Mouse (Mus musculus) embryo, embryonic 11 days (tissue): Measurements from ENCODE around the gene Stk38l.

ENCODE experiments used
- DNase-seq: peaks from one replicate; pipeline ENCODE4 v3.0.0-alpha.2; 2015

Gene Stk38l

DNA sequence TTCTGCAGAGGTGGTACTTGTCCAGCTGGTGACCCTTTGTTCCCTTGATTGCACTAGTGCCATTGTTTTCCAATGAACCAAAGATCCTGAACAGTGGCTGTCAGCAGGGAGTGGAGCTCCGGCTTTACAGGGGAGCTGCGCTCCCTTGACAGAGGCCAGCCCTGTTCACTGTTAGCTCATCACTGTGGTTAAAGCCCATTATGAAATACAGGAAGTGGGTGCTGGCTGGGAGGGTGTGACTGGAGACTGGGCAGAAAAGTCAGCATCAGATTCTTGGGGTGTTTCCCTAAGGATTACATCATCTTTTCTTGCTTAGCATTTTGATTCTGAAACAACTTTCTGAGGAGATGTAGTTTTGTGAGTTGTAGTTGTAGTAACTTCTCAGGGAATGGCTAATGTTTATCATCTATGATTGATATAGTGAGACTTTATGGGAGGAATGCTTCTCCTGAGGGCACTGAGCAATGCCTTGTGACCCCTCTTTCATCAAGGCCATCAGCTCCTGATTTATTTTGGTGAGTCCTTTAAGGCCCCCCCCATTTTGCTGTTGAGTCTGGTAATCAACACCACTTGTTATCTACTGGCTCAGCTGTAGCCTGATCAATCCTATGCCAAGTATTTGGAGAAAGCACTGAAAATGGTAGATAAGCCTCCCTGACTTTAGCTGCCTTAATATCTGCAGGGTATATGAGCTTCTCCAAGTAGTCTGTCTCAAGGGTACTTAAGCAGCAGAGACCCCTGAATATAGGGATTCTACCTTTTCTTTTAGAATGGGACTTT, 52.0 kb downstream of the Stk38l start:
- DNase-seq: no peak

DNA sequence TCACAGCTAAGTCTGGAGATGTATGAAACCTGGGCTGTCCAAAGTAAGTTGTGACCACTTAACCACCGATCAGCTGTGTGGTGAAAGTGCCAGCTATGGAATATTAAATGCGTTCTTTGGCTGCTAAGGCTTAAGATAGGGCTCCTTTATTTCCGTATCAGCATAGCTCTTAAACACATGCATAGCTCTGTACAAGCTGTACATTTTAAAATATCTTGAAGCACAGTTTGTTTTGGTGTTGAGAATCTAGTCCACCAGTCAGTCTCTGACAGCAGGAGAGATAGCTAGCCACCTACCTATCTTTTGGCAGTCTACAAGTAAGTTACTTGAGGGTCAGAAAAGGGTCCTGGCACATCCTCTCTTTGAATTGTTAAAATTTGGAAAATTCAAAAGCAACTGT, 53.3 kb downstream of the Stk38l start:
- no peak for DNase-seq

DNA sequence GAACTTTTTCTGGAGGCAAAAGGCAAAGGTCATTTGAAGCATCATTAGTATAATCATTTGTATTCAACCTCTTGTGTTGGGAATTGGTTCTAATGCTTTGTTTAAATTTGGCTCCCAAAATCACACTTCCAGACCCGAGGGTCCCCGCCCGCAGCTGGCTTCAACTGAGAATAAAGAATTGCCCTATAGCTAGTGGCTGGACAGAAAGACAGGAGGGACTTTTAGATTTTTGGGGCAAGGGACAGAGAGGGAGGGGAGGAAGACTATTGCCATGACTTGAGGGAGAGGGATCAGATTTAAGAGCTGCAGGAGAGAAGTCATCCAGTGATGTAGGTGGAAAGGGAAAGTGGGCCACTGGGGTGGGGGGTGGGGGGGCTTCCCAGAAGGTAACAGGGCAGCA, 56.8 kb downstream of the Stk38l start:
- DNase-seq: no peak

DNA sequence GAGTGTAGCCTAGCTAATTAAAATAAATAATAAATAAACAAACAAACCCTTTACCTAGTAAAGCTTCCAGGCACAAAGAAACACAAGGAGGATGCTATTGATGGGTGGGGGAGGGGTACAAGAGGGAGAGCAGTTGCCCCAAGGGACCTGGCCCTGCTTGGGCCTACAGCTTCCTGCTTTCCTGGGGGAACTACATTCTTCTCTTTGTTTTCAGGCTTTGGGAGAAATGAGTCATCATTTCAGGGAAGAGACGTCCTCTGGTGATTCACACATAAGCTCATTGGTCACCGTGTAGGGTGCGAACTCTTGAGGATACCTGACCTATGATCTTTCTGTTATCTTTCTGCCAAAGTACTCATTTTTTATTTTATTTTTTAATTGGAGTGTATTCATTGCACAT, 68.7 kb downstream of the Stk38l start:
- DNase-seq: no peak

DNA sequence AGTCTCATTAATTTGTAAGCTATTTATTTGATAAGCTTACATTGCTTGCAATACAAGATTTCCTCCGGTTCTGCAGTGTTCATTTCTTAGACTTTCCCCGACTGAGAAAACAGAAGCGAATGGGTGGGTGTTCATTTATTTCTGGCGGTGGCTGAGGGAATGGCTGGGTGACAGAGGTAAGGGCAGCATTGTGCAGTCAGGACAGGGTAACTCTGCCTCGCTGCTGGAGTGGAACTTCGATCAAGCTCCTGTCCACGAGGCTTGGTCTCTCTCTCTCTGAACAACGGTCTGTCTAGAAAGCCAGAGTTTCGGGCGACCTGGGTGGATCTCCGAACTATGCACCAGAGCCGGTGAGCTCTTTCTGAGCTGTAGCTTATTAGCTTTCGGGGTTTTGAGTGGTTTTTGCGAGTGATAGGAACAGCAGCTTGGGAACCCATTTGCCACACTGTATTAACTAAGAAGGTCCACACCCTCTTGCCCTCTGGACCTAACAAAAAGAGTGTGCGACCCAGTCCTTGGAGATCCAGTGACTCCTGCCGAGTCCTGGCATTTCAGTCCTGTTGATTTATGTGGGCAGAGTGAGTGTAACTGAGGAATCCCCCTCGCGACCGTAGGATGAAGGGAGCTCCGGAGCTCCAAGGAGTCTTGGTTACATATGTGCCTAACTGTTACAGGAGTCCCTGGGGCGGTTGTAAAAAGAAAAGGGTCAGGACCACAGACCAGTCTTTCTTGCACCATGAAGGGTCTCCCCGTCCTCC, 70.5 kb downstream of the Stk38l start:
- DNase-seq: no peak

DNA sequence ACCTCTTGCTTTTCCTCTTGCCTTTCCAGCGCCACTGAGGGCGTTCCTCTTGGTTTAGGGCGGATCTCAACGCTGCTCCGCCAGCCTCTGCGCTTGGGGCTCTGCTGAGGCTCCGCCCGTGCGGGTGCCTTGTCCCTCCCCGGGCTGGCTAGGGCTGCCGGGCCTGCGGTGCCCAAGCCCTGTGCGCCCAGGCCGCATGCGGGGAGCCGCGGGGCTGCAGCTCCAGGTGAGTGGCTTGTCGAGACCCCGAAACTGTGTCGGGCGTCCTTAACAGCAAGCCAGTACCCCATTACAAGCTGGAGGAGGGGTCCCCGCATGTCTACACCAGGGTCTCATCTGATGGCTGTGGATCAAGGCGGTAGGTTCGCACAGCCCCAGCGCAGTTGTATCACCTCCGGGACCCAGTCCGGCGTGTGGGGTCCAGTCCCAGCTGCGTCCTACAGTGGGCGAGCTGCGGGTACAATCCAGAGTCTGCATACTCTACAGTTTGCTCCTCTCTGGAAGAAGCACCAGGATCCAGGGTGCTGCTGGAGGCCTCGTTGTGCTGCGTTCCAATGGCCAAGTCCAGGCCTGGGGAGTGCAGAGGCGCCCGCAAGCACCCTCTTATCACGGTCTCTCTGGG, 71.2 kb downstream of the Stk38l start, which contains the start of gene Arntl2:
Gene Arntl2, plus strand, starts transcription at position 132 of the 622 bp plus-strand sequence.
- peak; percentile 91 for DNase-seq

DNA sequence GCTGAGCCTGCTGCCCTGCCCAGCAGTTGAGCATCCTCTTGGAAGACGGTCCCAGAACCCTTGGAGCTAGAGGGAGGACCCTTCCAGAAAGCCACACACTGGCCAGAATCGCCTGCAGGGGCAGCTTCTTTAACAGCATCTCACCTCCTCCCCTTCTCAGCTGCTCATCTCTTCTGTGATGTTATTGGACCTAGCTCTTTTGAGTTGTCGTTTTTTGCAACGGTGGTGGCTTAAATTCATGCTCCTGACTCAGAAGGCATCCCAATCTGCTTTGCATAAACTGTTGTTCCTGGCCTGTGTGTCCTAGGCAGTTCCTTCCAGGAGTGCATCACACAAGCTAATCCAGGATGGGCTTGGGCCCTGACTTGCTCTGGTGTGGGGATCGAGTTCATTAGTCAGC, 72.7 kb downstream of the Stk38l start:
- DNase-seq: no peak

DNA sequence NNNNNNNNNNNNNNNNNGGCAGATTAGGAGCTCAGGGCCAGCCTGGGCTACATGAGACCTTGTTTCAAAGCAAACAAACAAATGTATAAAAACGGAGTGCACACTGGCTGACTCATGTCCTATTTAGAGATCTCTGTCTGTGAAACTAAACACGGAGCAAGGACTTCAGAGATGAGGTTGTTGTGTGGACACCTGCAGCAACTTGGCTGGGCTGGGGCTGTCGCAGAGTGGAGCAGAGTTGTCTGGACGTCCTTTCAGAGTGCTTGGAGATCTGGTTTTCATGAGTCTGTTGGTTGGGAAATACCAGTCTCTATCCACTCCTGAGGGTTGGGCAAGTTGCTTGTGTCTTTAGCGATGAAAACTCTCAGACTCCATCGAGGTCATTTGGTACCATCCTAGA, 85.2 kb downstream of the Stk38l start:
- no peak for DNase-seq

DNA sequence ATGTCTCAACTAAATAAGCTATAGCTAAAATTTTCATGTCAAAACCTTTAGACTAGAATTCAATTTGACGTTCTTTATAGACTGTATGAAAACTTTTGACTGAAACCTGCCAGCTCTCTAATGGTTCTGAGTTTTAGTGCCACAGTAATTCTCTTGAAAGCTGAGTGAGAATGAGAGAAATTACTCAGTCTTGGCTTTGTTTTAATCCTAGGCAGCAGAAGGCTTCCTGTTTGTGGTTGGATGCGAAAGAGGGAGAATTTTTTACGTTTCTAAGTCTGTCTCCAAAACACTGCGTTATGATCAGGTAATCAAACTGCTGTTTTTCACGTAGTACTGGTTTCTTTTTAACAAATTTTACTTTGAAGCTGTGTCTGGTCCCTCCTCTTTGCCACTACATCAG, 88.2 kb downstream of the Stk38l start:
- DNase-seq: no peak

DNA sequence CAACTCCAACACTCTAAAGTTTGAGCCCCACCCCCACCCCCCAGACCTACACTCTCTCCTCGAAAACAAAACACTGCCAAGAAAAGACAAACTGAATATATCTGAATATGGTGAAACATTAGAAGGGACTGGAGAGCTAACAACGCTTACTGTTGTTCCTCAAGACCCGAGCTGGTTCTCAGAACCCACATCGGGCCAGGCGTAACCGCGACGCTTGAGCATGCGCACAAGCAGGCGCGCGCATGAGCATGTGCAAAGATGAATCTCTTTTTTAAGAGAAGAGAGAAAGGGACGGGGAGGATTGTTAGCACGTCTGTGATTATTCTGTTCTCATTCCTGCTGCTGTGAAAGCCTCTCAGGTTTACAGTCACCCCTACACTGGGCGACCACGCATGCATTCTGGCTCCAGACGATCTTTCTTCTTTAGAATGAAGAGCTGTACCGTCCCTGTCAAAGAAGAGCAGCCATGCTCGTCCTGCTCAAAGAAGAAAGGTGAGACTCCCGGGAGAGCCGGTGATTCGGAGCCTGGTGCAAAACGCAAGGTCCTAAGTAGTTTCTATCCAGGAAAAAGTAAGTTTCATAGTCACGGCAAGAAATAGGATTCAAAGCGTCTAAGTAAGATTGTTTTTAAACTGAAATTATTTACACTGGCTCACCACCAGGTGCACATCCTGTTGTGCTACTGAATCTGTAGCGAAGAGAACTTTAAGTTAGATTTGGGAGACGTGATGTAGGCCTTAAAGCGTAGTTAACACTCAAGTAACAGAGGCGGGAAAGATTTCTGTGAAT, 95.6 kb downstream of the Stk38l start:
- DNase-seq: no peak

DNA sequence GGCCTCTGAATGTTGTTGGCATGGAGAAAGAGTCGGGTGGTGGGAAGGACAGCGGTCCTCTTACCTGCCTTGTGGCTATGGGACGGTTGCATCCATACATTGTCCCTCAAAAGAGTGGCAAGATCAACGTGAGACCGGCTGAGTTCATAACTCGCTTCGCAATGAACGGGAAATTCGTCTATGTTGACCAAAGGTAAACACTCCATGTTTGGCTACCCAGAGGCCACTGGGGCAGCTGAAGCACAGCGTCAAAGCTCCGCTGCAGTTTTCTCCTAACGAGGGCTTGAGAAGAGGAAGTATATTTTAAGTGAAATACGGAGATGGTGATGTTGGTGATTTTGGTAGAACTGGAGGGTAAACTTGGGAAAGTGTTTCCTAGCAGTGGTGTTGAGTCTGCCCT, 97.2 kb downstream of the Stk38l start:
- DNase-seq: no peak

DNA sequence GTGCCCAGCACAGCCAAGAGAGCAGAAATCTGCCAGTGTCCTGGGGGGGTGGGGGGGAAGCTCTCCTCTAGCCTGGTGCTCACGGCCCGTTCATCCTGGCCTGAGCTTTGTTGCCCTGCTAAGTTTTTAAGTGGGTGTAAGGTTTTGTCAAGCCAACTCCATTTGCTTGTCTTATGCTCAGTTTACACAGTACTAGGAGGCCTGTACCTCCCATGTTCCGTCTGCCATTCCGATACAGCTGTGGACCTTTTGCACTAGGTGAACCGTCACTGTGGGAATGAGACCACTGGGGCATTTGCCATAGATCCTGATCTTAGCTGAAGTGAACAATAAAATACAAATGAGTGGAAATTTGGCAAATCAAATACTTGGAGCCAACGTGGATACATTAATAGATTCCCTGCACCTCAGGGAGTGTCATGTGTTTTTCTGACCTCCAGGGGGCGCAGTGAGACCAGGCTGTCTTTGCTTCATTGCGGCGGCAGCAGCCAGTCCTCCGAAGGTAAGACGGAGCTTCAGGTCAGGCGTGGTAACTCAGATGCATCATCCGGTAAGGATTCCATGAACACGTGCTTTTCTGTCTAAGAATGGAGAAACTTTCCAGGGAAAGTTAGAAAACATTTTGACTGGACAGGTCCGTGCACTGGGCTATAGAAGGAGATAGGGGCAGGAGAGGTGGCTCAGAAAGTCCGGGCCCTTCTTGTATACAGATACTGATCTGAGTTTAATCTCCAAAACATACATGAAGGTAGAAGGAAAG, 100.1 kb downstream of the Stk38l start:
- DNase-seq: peak; percentile 71

DNA sequence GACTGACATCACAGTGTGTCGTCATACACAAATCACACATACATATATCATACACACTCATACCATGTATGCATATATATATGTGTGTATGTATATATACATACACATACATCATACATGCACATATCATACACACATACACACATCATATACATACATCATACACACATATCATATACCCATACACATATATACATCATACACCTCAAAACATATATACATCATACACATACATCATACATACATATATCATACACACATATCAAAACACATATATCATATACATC, 100.6 kb downstream of the Stk38l start:
- no peak for DNase-seq
